Mouse (Mus musculus) heart, postnatal 0 days (tissue): ENCODE results near the gene Sppl3. TPM values are rescaled to one million over a fixed set of nuclear protein-coding genes. Genes with fewer than 3 reads are reported as not detected.

ENCODE experiments used
- ATAC-seq: fragments of 200-750 bp; cut with Nextera tagmentation; 2 replicates; pipeline ENCODE4 v1.8.0; 2017; ENCODE audit warnings: low read depth, moderate number of reproducible peaks, moderate library complexity; ENCODE audit not compliant: insufficient read depth
- DNase-seq: peaks from one replicate; pipeline ENCODE4 v3.0.0-alpha.2; 2016; ENCODE audit warnings: low spot score
- H3K27ac ChIP-seq: fragments of 300-500 bp; sonication (generic); 2 replicates; pipeline ENCODE4 v1.5.1; 2014; ENCODE audit warnings: low read depth, mild to moderate bottlenecking
- H3K27me3 ChIP-seq: fragments of 300-500 bp; sonication (generic); 2 replicates; pipeline ENCODE4 v1.6.1; 2014; ENCODE audit warnings: low read length, mixed read lengths; ENCODE audit not compliant: control insufficient read depth, insufficient read depth
- H3K36me3 ChIP-seq: fragments of 300-500 bp; sonication (generic); replicated peaks from 2 replicates; pipeline ENCODE4 v1.6.1; 2014; ENCODE audit warnings: low read length, mixed read lengths; ENCODE audit not compliant: control insufficient read depth, insufficient read depth
- H3K4me1 ChIP-seq: fragments of 300-500 bp; sonication (generic); 2 replicates; pipeline ENCODE4 v1.6.1; 2014; ENCODE audit warnings: antibody characterized with exemption; ENCODE audit not compliant: control insufficient read depth, insufficient read depth
- H3K4me2 ChIP-seq: fragments of 300-500 bp; sonication (generic); 2 replicates; pipeline ENCODE4 v1.6.1; 2014; ENCODE audit warnings: low read depth, mild to moderate bottlenecking, low read length, moderate library complexity
- H3K4me3 ChIP-seq: fragments of 300-500 bp; sonication (generic); 2 replicates; pipeline ENCODE4 v1.5.1; 2014; ENCODE audit warnings: low read depth, low read length
- H3K9ac ChIP-seq: fragments of 300-500 bp; sonication (generic); replicated peaks from 2 replicates; pipeline ENCODE4 v1.6.1; 2014; ENCODE audit warnings: low read depth, low read length, mixed read lengths
- H3K9me3 ChIP-seq: fragments of 300-500 bp; sonication (generic); replicated peaks from 2 replicates; pipeline ENCODE4 v1.6.1; 2016; ENCODE audit warnings: low read length; ENCODE audit not compliant: control insufficient read depth
- CTCF ChIP-seq: IDR thresholded peaks from 2 replicates; pipeline ENCODE4 v1.5.1; 2016; ENCODE audit warnings: antibody characterized with exemption, control low read depth, low read depth
- EP300 ChIP-seq: IDR thresholded peaks from 2 replicates; pipeline ENCODE4 v1.6.1; 2016; ENCODE audit warnings: antibody characterized with exemption, low read depth
- WGBS: fragments of 180-500 bp; shearing (Covaris S2); extraction: QIAGEN DNeasy Blood & Tissue Kit; methylation state at CpG from one replicate; pipeline ENCODE4 v1.1.7; 2014; 5-methylcytosine and 5-hydroxymethylcytosine counted together
- polyA plus RNA-seq: library from polyadenylated mRNA; unstranded; fragments of >200 nt; fragmentation: Nextera tagmentation; extraction: Ambion mirVana; gene quantifications from 2 replicates; pipeline ENCODE4 v1.2.1, GENCODE M21; 2015
- total RNA-seq: library from RNA; depleted of rRNA; stranded (reverse); fragments of >200 nt; gene quantifications from 2 replicates; pipeline ENCODE4 v1.2.3, GENCODE M21; 2014; ENCODE audit warnings: low replicate concordance

Sppl3 gene
- total and polyA plus RNA-seq, 2 experiments from 2014 or later, result 6.8 to 65.6 TPM

DNA sequence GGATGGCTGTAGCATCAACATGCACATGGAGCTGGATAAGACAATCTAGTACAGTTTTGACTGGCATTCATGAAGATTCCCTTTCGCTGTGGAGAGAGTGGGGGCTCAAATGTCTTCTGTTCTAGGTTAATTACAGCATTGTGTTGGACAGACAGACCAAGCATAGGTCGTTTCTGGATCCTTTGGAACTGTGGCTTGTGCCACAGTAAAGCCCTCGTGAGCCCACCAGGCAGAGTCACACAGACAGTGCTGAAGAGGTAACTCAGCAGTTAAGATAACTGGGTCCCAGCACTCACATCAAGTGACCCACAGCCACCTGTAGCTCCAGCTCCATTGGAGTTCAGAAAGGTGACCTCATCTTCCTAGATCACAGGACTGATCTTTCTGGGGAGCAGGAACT lies 18.6 kb downstream of the Sppl3 start:
- Histone ChIP-seq H3K4me3 (no peak overlapping the region), H3K4me2 (no peak overlapping the region), H3K27ac (no peak overlapping the region), H3K27me3 (no peaks in the 10 kb centered on the region), H3K9ac (no peak overlapping the region), H3K36me3 (no peaks in the 10 kb centered on the region), H3K9me3 (no peaks in the 10 kb centered on the region), H3K4me1 (peaks cover 55% of the 10 kb centered on the region)
- 85% methylated on average over 3 of the region's 3 CpGs for WGBS
- no peak for TF ChIP-seq EP300
- TF ChIP-seq CTCF, result no peak
- no peak for DNase-seq
- no peak for ATAC-seq

DNA sequence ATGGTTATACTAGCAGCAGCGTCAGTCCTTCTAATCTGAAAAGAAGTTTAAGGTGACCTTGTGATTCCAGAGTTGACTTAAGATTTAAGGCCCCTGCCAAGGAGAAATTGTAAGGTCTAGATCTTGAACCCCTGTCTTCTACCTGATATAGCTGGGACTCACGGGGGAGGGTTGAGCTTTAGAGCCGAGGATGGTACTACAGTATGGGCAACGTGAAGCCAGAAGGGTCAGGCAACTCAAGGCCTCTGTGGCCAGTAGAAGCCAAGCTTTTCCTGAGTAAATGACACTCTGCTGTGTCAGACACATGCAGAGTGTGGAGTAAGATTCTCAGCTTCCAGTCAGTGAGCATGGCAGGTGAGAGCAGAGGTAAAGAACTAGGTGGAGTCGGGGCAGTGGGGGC lies 20.6 kb downstream of the Sppl3 start:
- Histone ChIP-seq H3K27me3 (no peaks in the 10 kb centered on the region), H3K4me3 (no peak overlapping the region), H3K9me3 (no peaks in the 10 kb centered on the region), H3K27ac (no peak overlapping the region), H3K9ac (no peak overlapping the region), H3K4me2 (no peak overlapping the region), H3K4me1 (peaks cover 38% of the 10 kb centered on the region), H3K36me3 (no peaks in the 10 kb centered on the region)
- DNase-seq, result no peak
- no peak for ATAC-seq
- no peak for TF ChIP-seq EP300
- no peak for TF ChIP-seq CTCF
- WGBS, result 72% methylated on average over 5 of the region's 5 CpGs

DNA sequence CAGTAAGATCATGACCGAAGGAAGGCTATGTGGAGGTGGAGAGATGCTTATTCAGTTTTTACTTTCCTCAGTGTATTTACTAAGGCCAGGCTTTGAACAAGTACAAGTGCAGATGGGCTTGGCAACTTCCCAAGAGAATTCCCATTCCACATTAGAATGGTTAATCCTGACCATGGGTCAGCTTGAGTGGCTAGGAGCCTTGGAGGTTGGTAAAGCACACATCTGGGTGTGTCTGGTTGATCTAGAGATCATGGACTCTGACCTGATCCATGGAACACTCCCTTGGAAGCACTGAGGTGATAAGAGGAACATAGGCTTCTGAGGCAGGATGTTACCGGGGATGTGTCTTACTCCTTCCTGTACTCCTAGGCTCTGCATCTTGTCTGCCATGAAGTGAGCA lies 21.7 kb downstream of the Sppl3 start:
- H3K4me2 ChIP-seq, result no peak overlapping the region
- ATAC-seq, result no peak
- H3K4me3 ChIP-seq, result no peak overlapping the region
- TF ChIP-seq EP300 (no peak), CTCF (no peak)
- 71% methylated on average over 2 of the region's 2 CpGs for WGBS
- no peaks in the 10 kb centered on the region for H3K9me3 ChIP-seq
- H3K36me3 ChIP-seq, result no peaks in the 10 kb centered on the region
- no peak overlapping the region for H3K9ac ChIP-seq
- H3K27me3 ChIP-seq, result no peaks in the 10 kb centered on the region
- DNase-seq, result no peak
- H3K27ac ChIP-seq, result no peak overlapping the region
- peaks cover 27% of the 10 kb centered on the region for H3K4me1 ChIP-seq

DNA sequence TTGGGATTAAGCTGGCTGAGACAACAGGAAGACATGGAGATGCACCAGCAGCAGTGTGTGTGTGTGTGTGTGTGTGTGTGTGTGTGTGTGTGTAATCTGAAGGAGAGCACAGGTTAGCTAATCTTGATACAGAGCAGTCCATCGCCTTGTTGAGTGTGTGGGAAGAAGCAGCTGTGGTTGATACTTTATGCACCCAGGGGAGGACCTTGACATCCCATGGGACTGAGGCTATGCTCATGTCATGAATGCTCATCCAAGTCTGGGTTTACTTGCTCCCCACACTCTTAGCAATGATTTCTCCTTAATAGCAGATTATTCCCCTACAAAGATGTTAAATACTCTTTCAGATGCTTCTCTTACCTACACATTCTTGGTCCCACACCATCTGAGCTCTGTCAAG lies 24.3 kb downstream of the Sppl3 start:
- TF ChIP-seq EP300 (no peak), CTCF (no peak)
- H3K4me2 ChIP-seq, result no peak overlapping the region
- peaks cover 17% of the 10 kb centered on the region; the same call in 1 of the 2 replicates for H3K4me1 ChIP-seq
- DNase-seq (no peak), ATAC-seq (no peak)
- H3K9me3 ChIP-seq, result no peaks in the 10 kb centered on the region
- no peaks in the 10 kb centered on the region for H3K27me3 ChIP-seq
- H3K27ac ChIP-seq, result no peak overlapping the region
- 53% methylated on average over 1 of the region's 1 CpGs for WGBS
- no peak overlapping the region for H3K4me3 ChIP-seq
- H3K36me3 ChIP-seq, result no peaks in the 10 kb centered on the region
- no peak overlapping the region for H3K9ac ChIP-seq

DNA sequence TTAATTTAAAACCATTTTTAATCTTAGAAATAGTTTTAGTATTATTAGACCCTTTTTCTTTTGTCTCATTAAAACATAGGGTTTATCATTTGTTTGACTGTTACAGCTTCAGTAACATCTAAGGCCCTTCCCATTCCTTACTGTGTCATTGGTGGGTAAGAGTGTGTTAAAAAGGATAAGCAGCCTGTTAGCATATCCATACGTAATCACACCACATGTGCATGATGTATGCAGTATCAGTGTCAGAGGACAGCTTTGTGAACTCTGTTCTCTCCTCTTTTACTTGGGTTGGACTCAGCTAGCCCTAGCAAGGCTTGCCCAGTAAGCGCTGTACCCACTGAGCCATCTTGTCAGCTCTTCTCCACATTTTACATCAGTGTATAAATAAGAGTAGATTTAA lies 26.2 kb downstream of the Sppl3 start:
- 86% methylated on average over 2 of the region's 2 CpGs for WGBS
- TF ChIP-seq CTCF (no peak), EP300 (no peak)
- H3K27me3 ChIP-seq, result no peaks in the 10 kb centered on the region
- H3K4me3 ChIP-seq, result no peak overlapping the region
- H3K36me3 ChIP-seq, result no peaks in the 10 kb centered on the region
- ATAC-seq (no peak), DNase-seq (no peak)
- no peaks in the 10 kb centered on the region for H3K9me3 ChIP-seq
- H3K4me2 ChIP-seq, result no peak overlapping the region
- H3K4me1 ChIP-seq, result peaks cover 15% of the 10 kb centered on the region; the same call in 1 of the 2 replicates
- no peak overlapping the region for H3K27ac ChIP-seq
- H3K9ac ChIP-seq, result no peak overlapping the region

DNA sequence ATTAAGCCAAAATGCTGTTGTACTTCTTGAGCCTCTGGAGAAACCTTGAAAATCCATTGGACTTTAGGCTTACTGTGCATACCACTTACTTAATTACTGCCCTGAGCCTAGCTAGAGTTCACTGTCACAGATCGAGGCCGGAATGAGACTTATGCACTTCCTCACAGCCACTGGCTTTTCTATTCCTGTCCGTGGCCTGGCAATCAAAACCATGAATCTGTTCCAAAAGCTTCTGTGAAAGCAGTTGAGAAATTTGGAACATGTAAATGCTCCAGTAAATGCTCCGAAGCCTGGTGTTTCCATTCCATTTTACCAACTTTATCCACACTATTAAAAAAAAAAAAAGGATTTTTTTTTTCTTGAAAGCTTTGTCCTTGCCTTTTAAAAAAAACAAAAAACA lies 29.8 kb downstream of the Sppl3 start:
- Histone ChIP-seq H3K4me3 (no peak overlapping the region), H3K4me1 (0 out of 2 replicates have a peak, but pooled peaks cover 6% of the 10 kb centered on the region), H3K9ac (0 out of 2 replicates have a peak overlapping the region, but pooled peaks have one; percentile 20), H3K36me3 (0 out of 2 replicates have a peak, but pooled peaks cover 3% of the 10 kb centered on the region), H3K4me2 (no peak overlapping the region), H3K9me3 (no peaks in the 10 kb centered on the region), H3K27me3 (no peaks in the 10 kb centered on the region), H3K27ac (peak overlapping the region; percentile 30; the same call in 1 of the 2 replicates)
- WGBS, result 9% methylated on average over 4 of the region's 4 CpGs
- ATAC-seq (no peak), DNase-seq (no peak)
- TF ChIP-seq EP300 (no peak), CTCF (no peak)
